Mouse (Mus musculus) yolk sac, embryonic 10.5 days (tissue): Measurements from ENCODE around the gene Dbnl.

Experiments used
- DNase-seq: peaks from one replicate; pipeline ENCODE4 v3.0.0-alpha.2; 2017; ENCODE audit warnings: low spot score

Dbnl gene

DNA sequence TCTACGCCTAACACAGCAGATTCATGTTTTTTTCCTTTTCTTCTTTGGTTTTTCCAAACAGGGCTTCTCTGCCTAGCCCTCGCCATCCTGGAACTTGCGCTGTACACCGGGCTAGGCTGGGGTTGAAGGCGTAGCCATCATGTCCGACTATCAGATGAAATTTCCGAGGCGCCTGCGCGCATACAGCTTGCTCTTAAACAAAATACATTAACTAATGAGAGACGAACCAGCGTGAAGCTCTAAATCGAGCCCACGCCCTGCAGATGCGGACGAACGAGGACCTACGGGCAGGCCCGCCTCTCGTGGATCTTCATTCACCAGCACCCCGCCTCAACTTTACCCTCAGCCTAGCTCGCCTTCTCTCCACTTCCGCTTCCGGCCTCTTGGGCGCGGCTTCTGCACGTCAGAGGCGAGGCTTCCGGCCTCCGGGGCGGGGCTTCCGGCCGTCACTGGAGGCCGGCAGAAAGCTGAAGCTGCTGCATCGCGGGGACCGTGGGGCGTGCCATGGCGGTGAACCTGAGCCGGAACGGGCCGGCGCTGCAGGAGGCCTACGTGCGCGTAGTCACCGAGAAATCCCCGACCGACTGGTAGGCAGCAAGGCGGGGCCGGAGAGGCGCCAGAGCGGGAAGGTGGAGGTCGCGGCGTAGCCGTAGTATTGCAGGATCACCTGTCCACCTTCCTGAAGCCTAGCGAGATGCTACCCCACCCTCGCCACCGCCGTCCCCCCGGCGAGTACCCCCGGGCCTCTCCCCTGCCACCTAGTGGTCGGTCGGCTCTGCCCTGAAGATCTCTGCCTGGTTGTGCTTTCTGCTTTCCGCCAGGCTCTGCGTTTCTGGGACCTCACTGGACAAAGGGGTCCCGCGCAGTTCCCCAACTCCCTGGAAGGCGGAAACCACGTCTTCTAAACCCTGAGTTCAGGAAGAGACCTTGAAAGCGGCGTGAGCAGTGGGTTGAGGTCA is at the start of gene Dbnl:
Dbnl (plus strand) TSS at position 433 of the 959 bp plus-strand sequence.
- peak; percentile 95 for DNase-seq

DNA sequence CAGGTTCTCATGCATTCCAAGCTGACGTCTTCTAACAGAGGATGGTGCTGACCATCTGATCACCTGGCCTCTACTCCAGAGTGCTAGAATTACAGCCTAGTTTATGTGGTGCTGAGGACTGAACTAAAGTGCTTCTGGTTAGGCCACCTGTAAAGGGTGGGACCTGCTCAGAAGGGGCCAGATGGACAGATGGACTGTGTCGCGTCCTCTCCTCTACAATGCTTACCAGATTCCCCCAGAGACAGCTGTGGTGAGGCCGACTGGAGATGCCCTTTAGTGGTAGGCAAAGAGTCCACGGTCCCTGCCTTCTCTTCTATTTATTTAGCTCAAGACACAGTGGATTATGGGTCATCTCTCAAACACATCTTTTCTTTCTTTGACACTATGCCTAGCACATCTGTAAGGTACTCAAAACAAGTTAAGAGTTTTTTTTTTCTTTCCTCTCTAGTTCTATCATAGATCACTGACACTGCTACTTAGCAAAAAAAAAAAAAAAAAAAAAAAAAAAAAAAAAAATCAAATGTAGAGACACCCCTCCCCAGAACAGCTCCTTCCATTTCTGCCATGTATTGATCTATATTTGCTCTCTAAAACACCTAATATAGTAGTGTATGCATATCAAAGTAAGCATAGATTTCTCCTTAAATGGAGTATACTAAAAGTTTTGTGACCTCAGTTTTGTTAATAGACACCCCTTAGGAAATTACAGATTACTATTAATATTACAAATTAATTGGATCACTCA is 49.2 kb upstream of the Dbnl start:
- DNase-seq, result no peak

DNA sequence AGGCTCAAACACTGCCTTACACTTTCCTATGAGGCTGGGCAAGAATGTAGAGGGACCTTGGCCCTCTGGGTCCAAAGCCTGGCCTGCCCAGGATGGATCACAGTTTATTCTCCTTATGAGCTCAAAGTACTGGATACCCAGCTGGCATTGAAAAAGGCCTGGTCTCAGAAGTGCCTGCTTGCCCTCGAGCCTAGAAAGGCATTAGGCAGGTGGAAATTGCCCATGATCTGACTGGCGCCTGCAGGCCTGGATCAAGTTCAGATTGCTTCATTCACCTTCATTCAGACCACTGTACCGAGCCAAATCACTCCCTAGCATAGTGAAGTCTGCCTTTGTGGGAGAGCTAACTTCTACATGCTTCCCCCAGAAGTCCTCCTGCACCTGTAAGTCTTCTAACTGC is 48.4 kb upstream of the Dbnl start:
- DNase-seq, result no peak

DNA sequence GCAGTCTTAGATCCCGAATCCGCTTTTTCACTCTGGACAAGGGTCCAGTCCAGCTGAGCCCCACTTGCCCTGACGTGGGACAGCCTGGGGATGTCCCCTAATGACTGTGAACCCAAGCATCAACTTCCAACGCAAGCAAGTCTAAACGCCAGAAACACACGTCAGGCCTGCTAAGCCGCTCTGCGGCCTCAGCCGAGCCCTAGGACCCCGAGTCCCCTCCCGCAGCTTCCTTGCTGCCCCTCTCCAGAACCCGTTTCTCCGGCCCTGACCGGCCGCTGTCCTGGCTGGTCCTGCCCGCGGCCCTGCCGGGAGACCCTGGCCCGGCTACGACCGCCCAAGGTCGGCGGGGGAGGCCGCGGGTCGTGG is 47.7 kb upstream of the Dbnl start:
- peak; percentile 66 for DNase-seq

DNA sequence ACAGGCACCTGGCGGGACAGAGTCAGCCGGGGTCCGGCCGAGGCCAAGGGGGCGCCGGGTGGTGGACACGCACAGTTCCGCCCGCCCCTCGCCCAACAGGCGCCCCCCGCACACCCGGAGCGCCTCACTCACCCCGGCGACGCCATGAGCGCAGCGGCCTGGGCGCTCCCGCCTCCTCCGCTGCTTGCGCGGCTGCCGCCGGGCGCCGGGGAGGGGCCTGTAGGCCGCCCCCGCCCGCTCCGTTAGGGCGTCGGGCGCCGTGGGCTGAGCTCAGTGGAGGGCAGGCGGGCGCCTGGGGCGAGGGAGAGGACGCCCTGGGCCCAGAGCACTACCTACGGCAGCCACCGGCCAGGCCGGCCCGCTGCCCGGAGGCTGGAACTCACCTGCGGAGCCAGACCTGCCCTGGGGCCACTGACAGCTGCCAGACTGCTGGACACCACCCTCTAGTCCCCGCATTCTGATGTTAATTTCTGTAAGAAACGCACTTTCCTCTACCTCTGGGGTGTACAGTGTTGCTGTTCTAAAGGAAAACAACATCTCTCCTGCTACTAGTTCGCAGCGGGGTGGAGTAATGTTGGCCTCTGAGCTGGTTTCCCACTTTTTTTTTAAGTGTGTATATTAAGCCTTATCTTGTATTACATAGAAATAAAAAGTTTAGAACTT is 47.2 kb upstream of the Dbnl start:
- peak; percentile 74 for DNase-seq

DNA sequence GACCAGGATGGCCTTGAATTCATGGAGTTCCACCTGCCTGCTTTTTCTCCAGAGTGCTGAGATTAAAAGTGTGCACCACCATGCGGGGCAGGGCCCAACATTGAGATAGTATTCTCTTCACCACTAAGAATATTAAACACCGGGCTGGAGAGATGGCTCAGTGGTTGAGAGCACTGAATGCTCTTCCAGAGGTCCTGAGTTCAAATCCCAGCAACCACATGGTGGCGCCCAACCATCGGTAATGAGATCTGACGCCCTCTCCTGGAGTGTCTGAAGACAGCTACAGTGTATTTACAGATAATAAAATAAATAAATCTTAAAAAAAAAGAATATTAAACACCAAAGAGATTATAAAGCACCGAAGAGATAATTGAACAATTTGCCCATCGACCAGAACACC is 46.2 kb upstream of the Dbnl start:
- DNase-seq, result no peak

DNA sequence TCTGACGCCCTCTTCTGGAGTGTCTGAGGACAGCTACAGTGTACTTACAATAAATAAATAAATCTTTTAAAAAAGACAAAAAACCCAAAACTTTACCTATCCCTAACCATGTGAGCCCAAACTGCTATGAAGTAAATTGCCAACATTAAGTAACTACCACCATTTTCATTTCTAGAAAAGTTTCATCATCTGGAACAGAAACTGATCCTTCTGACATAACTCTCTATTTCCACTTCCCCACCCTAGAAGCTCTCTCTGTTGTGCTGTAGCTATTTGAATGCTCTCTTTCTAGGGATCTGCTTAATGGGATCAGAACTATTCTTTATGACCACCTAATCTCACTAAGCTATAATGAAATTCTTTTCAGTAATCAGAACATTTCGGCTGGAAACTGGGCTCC is 43.3 kb upstream of the Dbnl start:
- no peak for DNase-seq

DNA sequence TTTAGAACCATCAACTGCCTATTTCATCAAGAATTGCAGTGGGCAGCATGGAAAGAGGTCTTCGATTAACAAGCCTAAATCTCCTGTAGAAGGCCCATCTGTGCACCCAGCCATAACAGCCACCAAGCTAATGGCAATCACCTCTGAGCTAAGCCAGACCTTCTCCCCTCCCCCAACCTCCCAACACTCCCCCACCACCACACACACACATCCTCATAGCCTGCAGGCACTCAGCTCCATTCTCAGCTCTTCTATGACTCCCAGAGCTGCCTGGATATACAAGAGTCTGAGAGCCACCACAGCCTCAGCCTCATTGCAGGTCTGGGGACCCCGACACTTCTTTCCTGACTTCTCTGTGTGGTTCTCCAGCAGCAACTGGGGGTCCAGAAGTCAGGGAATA is 34.5 kb upstream of the Dbnl start:
- no peak for DNase-seq

DNA sequence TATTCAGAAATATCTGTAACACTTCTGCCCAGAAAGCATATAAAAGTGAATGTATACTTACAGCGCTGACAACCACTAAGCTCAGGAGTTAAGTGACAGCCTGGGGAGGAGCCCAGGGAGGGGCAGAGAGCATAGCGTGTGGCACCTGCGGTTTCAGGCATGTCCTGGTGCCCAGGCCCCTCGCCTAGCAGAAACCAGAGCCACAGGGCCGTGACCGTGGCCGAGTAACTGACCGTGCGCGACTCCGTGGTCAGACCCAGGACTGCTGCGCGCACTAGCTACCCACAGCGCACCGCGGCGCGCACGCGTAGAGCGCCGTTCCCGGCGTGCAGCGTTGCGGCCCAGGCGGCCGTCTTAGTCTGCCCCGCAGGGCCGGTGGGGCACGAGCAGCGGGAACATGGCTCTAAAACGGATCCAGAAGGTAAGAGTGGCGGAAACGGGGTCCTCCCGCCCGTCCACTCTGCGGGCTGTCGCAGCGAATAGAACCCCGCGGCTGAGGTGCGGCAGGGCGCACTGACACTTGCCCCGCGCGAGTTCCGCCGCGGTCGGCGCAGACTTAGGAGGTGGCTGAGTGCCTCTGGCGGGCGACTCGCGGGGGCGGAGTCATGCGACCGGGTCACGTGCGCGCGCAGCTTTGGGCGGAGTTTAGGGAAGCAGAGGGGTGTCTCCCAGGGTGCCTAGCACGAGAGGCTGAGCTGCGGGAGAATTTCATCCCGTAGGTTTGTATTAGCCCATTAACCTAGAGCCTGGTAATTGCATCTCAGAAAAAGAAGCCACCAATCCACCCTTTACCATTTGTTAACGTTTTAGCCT is 26.3 kb upstream of the Dbnl start, which contains the start of gene Urgcp:
Urgcp (minus strand) TSS at position 557 of the 813 bp plus-strand sequence.
- DNase-seq, result peak; percentile 99

DNA sequence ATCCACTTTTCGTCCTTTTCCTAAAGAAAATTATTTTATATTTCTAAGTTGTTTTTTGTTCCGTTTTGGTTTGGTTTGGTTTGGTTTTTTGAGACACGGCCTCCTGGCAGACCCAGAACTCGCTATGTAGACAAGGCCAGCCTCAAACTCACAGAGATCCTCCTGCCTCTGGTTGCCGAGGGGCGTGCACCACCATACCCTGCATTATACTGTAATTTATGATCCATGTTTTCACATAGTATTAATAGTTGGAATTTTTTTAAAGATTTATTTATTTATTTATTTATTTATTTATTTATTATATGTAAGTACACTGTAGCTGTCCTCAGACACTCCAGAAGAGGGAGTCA is 25.7 kb upstream of the Dbnl start:
- no peak for DNase-seq

DNA sequence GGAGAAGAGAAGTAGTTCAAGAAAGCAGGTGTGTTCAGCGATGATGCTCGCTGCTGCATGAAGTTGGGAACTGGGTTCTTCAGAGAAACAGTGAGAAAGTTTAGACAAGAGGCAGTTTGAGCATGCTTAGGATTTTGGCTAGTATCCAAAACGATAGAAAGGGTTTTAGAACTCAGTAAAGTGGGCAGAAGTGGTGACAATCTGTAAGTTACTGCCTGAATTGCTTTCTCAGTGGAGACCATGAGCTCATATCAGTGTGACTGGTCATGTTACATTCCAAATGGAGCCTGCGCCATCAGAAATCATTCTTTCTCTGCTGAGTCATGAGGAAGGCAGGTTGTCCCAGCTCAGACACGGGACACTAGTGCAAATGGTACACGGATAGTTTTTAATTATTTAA is 22.3 kb upstream of the Dbnl start:
- no peak for DNase-seq

DNA sequence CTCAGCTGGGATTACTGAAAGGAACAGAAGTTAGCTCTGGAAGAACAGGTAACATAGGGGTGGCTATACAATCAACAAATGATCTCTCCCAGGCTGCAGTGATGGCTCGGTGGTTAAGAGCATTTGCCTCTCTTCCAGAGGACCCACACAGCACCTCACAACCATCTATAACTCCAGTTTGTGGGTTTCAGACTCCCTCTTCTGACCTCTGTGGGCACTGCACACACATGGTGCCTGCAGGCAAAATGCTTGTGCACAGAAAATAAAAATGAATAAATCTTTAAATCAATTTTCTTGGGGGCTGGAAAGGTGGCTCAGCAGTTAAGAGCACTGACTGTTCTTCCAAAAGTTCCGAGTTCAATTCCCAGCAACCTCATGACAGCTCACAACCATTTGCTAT is 9.8 kb upstream of the Dbnl start:
- DNase-seq, result no peak

DNA sequence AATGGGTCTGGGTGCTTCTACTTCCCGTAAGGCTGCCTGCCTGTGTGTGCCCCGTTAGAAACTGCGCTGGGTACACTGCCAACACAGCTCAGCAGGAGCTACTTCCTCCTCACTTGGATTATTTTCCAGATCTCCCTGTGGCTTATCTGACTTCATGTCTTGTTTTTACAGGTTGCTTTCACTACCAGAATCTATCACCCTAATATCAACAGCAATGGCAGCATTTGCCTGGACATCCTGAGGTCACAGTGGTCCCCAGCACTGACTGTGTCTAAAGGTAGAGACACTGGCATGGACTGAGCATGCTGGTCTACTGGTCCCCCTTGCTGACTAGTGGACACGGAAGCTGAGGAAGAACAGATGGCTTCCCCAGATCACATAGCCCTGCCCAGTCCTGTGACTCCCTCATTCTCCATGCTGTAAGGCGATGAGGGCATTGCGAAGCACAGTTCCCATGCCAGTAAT is 8.2 kb upstream of the Dbnl start:
- DNase-seq, result no peak

DNA sequence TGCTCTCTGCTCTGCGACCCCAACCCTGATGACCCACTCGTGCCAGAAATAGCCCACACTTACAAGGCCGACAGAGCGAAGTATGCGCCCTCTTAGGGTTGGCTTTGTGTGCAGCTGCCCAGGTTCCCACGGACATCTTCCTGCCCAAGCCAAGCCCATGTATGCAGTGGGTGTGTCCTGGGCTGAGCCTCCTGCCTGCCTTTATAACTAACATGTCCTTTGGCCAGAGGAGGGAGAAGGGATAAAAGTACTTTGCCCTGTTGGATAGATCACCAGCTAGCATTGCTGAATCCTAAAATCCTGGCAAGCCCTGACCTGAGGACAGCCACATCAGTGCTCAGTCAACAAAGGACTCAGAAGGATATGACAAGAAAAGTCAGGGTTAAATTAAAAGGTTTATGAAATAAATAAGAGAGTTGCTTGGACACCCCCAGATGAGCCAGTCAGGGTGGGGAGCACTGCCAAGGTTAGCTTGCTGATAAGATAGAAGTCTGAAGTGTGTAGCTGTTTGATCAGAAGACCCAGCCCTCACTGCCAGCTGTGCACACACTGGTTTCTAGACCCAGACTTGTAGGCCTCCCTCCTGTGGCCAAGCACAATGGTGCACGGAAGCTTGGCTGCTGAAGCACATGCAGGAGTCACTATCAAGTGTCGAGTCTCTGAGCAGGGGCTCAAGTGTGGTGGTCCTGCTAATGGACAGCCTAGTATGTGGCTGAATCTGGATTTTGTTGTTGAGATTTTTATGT is 5.9 kb upstream of the Dbnl start:
- DNase-seq, result no peak

DNA sequence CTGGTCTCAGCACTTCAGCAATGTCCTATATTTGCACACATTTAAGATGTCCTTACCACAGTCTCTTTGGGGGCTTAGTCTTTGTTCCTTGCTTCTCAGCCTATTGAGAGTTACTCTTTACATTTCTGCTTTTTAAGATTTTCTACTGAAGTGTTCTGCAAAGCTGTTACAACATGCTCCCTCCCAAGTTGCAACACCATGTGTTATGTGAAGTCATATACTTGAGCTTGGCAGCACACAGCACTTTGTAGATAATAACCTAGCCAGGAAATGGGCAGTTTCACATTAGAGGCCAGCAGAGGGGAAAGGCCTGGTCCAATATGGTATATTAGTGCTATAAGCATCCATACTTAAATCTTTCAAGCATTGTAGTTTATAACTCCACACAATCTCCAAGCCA is 2.6 kb upstream of the Dbnl start:
- no peak for DNase-seq

DNA sequence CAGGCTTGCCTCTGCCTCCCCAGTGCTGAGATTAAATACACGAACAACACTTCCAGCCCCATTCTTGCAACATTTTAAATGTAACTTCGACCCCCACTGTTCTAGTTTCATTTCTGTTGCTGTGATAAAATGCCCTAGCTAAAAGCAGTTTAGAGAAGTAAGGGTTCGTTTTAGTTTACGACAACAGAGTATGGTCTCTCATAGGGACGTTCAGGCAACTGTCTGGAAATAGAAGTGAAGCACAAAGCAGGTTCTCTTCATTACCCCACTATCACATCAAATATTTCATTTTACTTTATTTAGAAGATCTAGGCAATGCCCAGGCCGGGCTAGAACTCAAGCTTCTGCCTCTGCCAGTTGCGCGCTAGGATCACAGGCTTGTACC is 625 bp upstream of the Dbnl start:
- DNase-seq, result no peak

DNA sequence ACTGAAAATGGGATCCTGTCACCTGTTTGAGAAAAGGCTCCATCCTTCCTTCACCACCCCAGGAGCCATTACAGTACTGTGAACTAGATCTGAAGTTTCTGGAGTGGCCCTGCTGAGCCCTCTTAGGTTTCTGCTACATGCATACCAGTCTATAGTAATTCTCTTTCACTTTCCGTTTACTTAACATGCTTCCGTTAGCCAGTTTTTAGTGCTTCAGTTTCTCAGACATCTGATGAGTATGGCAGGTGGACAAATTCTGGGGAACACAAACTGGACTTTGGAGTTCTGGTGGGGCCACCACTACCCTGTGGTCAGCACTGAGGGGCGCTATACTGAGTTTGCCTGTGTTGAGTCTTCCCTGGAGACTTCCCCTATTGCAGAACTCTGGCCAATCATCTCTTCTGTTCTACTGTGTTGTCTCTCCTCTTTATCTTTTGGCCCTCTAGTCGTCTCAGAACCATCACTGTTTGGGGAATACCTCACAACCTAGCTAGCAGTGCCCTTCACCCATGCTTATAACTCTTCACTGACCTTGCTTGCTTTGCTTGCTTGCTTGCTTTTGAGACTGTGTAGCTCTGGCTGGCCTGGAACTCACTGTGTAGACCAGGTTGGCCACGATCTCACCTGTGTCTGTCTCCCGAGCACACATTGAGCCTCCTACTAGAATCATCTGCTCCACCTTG is 924 bp downstream of the Dbnl start:
- DNase-seq, result no peak

DNA sequence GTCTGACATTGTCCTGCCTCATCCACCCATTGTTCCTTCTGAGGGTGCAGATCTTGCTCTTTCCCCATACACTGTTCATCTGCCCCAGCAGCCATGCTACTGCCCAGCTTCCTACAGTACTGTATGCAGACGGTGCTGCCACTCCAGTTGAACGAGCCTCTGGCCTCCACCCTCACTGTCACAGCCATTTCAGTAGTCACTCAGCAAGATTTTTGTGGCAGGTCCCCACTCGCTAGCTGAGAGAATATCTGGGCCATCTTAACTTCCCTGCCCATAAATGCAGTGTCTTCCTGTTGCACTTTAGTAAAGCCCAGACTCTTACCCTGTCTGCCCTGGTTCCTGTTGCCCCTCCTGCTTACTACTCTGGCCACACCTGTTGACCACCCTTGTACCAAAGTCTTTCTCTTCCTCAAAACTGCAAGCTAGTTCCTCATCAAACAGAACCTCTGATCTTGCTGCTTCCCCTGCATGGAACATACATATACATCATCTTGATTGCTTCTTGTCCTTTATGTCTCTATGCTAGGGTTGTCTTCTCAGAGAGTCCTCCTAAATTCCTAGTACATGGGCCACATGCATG is 1.6 kb downstream of the Dbnl start:
- DNase-seq, result no peak

DNA sequence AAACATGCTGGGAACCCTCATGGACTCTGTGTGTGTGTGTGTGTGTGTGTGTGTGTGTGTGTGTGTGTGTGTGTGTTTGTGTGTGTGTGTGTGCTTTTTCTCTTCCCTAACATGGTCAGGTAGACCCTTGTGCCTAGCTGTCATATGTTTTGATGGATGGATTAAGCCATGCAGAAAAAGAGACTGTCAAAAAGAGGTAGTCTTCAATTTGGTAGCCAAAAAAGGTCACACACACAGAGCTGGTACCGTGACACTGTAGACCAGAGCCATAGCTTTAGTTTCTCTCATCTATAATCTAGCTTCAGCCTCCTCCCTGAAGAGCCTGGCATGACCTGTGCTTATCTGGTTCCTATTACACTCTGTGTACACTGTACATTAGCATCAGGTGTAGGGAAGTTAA is 2.1 kb downstream of the Dbnl start:
- DNase-seq, result no peak

DNA sequence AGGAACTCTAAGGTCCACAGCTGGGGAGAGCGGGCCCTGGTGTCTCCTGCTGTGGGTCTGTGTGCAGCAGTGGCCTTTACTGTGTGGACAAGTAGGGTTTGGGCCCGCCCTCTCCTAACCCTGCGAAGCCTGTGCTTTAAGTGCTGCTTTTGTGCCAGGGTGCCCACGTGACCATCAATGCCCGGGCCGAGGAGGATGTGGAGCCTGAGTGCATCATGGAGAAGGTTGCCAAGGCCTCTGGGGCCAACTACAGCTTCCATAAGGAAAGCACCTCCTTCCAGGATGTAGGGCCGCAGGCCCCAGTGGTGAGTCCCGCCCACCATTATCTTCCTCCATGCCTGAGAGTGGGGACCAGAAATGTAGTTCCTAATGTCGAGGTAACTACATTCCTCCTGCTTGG is 7.0 kb downstream of the Dbnl start:
- DNase-seq, result no peak
